Mouse (Mus musculus): ENCODE data around the gene Slc27a2. TPM values are rescaled to one million over a fixed set of nuclear protein-coding genes. Genes with fewer than 3 reads are reported as not detected.
A peak's percentile ranks its signal among the peaks of the same experiment; 100 is the strongest.

Gene Slc27a2
- 3.7 and 5.3 TPM in 2 replicates for polyA plus RNA-seq (2014; fragmentation: Nextera tagmentation; extraction: Ambion mirVana)

DNA sequence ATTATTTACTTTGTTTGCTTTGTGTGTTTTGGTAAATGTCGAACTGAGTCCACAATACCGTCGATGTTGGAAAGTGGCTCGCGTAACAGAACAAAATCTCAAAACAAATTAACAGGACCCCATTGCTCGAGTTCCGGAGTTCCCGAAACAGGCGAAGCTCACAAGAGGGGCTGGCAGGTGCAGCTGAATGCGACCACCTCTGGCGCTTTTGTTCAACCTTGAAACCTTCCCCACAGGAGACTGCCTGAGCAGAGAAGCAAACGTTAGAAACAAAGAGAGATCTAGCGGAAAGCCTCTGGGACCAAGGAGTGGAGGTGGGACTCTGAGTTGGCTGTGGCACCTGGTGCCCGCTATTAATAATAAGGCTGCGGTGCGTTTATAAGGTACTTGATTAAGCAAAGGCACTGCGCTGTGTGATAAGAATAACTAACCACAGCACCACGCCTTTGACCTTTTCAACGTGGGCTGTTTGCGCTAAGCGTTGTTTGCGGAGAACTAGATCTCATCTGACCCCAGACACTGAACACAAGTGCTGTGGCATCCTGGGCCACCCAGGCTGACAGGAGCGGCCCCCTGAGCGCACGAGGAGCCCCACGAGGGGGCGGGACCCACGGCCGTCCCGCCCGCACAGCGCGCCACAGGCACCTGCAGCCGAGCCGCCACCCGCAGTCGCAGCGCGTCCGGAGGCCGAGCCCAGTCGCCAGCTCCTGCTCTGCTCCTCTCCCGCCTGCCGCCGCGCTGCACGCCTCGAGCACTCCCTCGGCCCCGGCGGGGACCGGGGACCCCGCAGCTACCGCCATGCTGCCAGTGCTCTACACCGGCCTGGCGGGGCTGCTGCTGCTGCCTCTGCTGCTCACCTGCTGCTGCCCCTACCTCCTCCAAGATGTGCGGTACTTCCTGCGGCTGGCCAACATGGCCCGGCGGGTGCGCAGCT is at the start of gene Slc27a2:
Gene Slc27a2 (plus strand): TSS at position 51 of the 934 bp plus-strand sequence.
- peak within 1 kb of the TSS; percentile 59 for H3K4me3 ChIP-seq (ENCODE audit: low read depth, low read length)
- DNase-seq (ENCODE audit: low spot score) = peak; percentile 56
- 0 out of 2 replicates have a peak, but pooled peaks cover 2% of the 10 kb centered on the region for H3K4me1 ChIP-seq (ENCODE audit: control insufficient read depth, insufficient read depth, low read length)
- peak within 1 kb of the TSS; percentile 14; the same call in 1 of the 2 replicates for H3K27ac ChIP-seq (ENCODE audit: low read depth, low read length)
- H3K9ac ChIP-seq (ENCODE audit: low read length) = peak within 1 kb of the TSS; percentile 68
- ATAC-seq = peak; percentile 90
- H3K27me3 ChIP-seq (replicated peaks; ENCODE audit: control insufficient read depth, insufficient read depth, low read length) = peaks cover 21% of the 10 kb centered on the region
- no peaks in the 10 kb centered on the region for H3K36me3 ChIP-seq (ENCODE audit: control insufficient read depth, insufficient read depth, low read length)
- H3K4me2 ChIP-seq (ENCODE audit: low read length) = peak within 1 kb of the TSS; percentile 98
- under 1% methylated on average over 56 of the region's 61 CpGs for WGBS
- no peaks in the 10 kb centered on the region for H3K9me3 ChIP-seq (replicated peaks; ENCODE audit: control insufficient read depth, low read length)

DNA sequence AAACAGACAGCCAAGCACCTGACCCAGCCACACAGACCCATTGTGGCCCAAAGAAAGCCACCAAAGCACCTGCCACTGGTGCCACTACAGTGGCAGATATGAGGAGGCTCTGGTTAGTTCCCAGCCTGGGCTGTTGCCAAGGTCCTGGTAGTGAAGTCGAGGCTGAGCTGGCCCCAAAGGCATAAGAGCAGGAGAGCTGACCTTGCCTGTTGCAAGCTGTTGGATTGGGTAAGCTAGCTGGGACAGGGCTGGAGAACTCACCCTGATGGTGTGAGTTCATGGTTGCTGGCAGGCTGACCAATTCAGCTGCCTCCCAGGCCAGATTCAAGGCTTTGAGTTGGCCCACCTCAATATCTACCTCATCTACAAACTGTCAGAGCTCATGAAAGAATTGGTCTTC is 47.1 kb upstream of the Slc27a2 start:
- Histone ChIP-seq H3K4me1 (ENCODE audit: control insufficient read depth, insufficient read depth, low read length) (no peaks in the 10 kb centered on the region), H3K36me3 (ENCODE audit: control insufficient read depth, insufficient read depth, low read length) (no peaks in the 10 kb centered on the region), H3K9me3 (replicated peaks; ENCODE audit: control insufficient read depth, low read length) (no peaks in the 10 kb centered on the region), H3K27ac (ENCODE audit: low read depth, low read length) (no peak overlapping the region), H3K9ac (ENCODE audit: low read length) (no peak overlapping the region), H3K27me3 (replicated peaks; ENCODE audit: control insufficient read depth, insufficient read depth, low read length) (no peaks in the 10 kb centered on the region), H3K4me3 (ENCODE audit: low read depth, low read length) (no peak overlapping the region), H3K4me2 (ENCODE audit: low read length) (no peak overlapping the region)
- DNase-seq (ENCODE audit: low spot score) = no peak
- WGBS = 79% methylated on average over 1 of the region's 1 CpGs
- ATAC-seq = no peak

DNA sequence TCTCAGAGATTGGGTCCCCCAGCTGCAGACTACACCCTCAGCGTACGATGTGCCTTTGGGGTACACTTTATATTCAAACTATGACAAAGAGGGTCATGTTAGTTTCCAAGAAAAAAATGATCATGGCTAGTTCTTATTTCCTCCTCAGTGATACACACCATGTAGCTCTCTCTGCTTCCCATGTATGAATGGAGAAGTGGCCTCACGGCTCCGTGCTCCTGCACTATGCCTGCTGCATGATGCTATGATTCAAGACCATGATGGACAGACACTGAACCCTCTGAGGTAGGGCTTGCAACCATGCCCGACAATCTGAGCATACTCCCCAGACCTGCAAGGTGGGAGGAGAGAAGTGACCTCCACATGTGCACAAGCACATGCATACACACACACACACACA is 44.7 kb upstream of the Slc27a2 start:
- ATAC-seq (no peak), DNase-seq (ENCODE audit: low spot score) (no peak)
- Histone ChIP-seq H3K36me3 (ENCODE audit: control insufficient read depth, insufficient read depth, low read length) (no peaks in the 10 kb centered on the region), H3K27me3 (replicated peaks; ENCODE audit: control insufficient read depth, insufficient read depth, low read length) (no peaks in the 10 kb centered on the region), H3K4me3 (ENCODE audit: low read depth, low read length) (no peak overlapping the region), H3K27ac (ENCODE audit: low read depth, low read length) (no peak overlapping the region), H3K4me2 (ENCODE audit: low read length) (no peak overlapping the region), H3K9ac (ENCODE audit: low read length) (no peak overlapping the region), H3K9me3 (replicated peaks; ENCODE audit: control insufficient read depth, low read length) (no peaks in the 10 kb centered on the region), H3K4me1 (ENCODE audit: control insufficient read depth, insufficient read depth, low read length) (no peaks in the 10 kb centered on the region)
- 90% methylated on average over 5 of the region's 5 CpGs for WGBS

GRCm38 (mm10) chr2:126508228-126508627 is 44.0 kb upstream of the Slc27a2 start:
- ATAC-seq (no peak), DNase-seq (ENCODE audit: low spot score) (no peak)
- no peak overlapping the region for H3K4me2 ChIP-seq (ENCODE audit: low read length)
- H3K36me3 ChIP-seq (ENCODE audit: control insufficient read depth, insufficient read depth, low read length) = no peaks in the 10 kb centered on the region
- H3K9ac ChIP-seq (ENCODE audit: low read length) = no peak overlapping the region
- no peaks in the 10 kb centered on the region for H3K9me3 ChIP-seq (replicated peaks; ENCODE audit: control insufficient read depth, low read length)
- WGBS = 66% methylated on average over 1 of the region's 1 CpGs
- H3K4me3 ChIP-seq (ENCODE audit: low read depth, low read length) = no peak overlapping the region
- H3K27ac ChIP-seq (ENCODE audit: low read depth, low read length) = no peak overlapping the region
- no peaks in the 10 kb centered on the region for H3K27me3 ChIP-seq (replicated peaks; ENCODE audit: control insufficient read depth, insufficient read depth, low read length)
- no peaks in the 10 kb centered on the region for H3K4me1 ChIP-seq (ENCODE audit: control insufficient read depth, insufficient read depth, low read length)

- H3K36me3 ChIP-seq (ENCODE audit: control insufficient read depth, insufficient read depth, low read length) = no peaks in the 10 kb centered on the region
- WGBS = 79% methylated on average over 6 of the region's 6 CpGs
- no peak overlapping the region for H3K4me3 ChIP-seq (ENCODE audit: low read depth, low read length)
- no peaks in the 10 kb centered on the region for H3K9me3 ChIP-seq (replicated peaks; ENCODE audit: control insufficient read depth, low read length)
- no peaks in the 10 kb centered on the region for H3K4me1 ChIP-seq (ENCODE audit: control insufficient read depth, insufficient read depth, low read length)
- H3K4me2 ChIP-seq (ENCODE audit: low read length) = no peak overlapping the region
- no peak overlapping the region for H3K27ac ChIP-seq (ENCODE audit: low read depth, low read length)
- ATAC-seq = no peak
- no peak for DNase-seq (ENCODE audit: low spot score)
- H3K9ac ChIP-seq (ENCODE audit: low read length) = no peak overlapping the region
- no peaks in the 10 kb centered on the region for H3K27me3 ChIP-seq (replicated peaks; ENCODE audit: control insufficient read depth, insufficient read depth, low read length)
Measured at GRCm38 (mm10) chr2:126515069-126515826, 37.0 kb upstream of the Slc27a2 start.

DNA sequence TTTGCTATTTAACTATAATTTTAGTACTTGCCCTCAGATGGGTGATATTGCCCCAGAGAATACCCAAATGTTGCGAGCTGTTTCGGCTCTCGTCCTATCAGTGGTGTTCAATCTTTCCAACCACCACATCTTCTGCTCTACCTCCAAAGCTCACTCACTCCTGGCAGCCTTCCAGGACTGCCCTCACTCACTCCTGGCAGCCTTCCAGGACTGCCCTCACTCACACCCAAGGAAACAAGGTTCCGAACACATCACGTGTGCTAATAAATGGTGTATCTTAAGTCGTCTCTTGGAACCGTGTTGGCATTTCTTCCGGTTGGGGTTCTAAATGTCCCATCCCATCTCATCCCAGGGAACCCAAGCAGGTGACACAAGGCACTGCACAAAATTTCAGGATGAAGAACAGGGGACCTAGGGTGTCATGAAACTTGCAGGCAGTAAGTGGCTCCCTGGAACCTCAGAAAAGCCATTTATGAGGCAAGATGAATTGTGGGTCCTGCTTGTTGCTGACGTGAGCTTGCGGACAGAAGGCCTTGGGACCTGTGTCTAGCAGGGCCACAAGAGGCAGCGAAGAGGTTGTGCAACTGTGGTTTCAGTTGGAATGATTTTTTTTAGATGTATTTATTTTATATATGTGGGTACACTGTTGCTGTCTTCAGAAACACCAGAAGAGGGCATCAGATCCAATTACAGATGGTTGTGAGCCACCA is 32.2 kb upstream of the Slc27a2 start:
- H3K36me3 ChIP-seq (ENCODE audit: control insufficient read depth, insufficient read depth, low read length) = no peaks in the 10 kb centered on the region
- WGBS = 74% methylated on average over 11 of the region's 11 CpGs
- no peaks in the 10 kb centered on the region for H3K27me3 ChIP-seq (replicated peaks; ENCODE audit: control insufficient read depth, insufficient read depth, low read length)
- no peak overlapping the region for H3K4me3 ChIP-seq (ENCODE audit: low read depth, low read length)
- H3K27ac ChIP-seq (ENCODE audit: low read depth, low read length) = no peak overlapping the region
- no peak overlapping the region for H3K9ac ChIP-seq (ENCODE audit: low read length)
- H3K9me3 ChIP-seq (replicated peaks; ENCODE audit: control insufficient read depth, low read length) = no peaks in the 10 kb centered on the region
- no peak overlapping the region for H3K4me2 ChIP-seq (ENCODE audit: low read length)
- ATAC-seq (no peak), DNase-seq (ENCODE audit: low spot score) (no peak)
- no peaks in the 10 kb centered on the region for H3K4me1 ChIP-seq (ENCODE audit: control insufficient read depth, insufficient read depth, low read length)

DNA sequence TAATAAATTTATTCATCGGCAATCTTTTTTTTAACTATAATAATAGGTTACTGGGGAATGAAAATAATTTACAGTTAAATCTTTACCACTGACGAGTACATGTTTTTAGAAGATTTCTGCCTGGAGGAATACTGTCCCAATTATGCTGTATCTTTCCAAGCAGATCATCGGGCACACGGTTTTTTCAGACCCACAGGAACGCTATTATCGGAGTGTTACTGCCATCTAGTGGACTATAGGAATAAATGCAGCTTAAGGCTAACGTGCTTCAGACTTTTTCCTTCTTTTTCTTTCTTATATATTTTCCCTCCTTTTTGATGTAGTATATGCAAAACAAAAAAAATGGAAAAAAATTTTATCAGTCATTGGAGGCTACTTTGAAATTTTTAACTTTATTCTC is 31.4 kb upstream of the Slc27a2 start:
- DNase-seq (ENCODE audit: low spot score) (peak; percentile 82), ATAC-seq (peak; percentile 83)
- H3K9me3 ChIP-seq (replicated peaks; ENCODE audit: control insufficient read depth, low read length) = no peaks in the 10 kb centered on the region
- no peak overlapping the region for H3K4me2 ChIP-seq (ENCODE audit: low read length)
- no peaks in the 10 kb centered on the region for H3K4me1 ChIP-seq (ENCODE audit: control insufficient read depth, insufficient read depth, low read length)
- H3K4me3 ChIP-seq (ENCODE audit: low read depth, low read length) = no peak overlapping the region
- no peaks in the 10 kb centered on the region for H3K27me3 ChIP-seq (replicated peaks; ENCODE audit: control insufficient read depth, insufficient read depth, low read length)
- H3K36me3 ChIP-seq (ENCODE audit: control insufficient read depth, insufficient read depth, low read length) = no peaks in the 10 kb centered on the region
- 14% methylated on average over 7 of the region's 7 CpGs for whole genome bisulfite sequencing
- H3K27ac ChIP-seq (ENCODE audit: low read depth, low read length) = no peak overlapping the region
- H3K9ac ChIP-seq (ENCODE audit: low read length) = no peak overlapping the region

- H3K4me1 ChIP-seq (ENCODE audit: control insufficient read depth, insufficient read depth, low read length) = no peaks in the 10 kb centered on the region
- H3K9ac ChIP-seq (ENCODE audit: low read length) = no peak overlapping the region
- no peak overlapping the region for H3K4me2 ChIP-seq (ENCODE audit: low read length)
- WGBS = 80% methylated on average over 10 of the region's 10 CpGs
- H3K4me3 ChIP-seq (ENCODE audit: low read depth, low read length) = no peak overlapping the region
- no peaks in the 10 kb centered on the region for H3K36me3 ChIP-seq (ENCODE audit: control insufficient read depth, insufficient read depth, low read length)
- no peak for DNase-seq (ENCODE audit: low spot score)
- H3K27ac ChIP-seq (ENCODE audit: low read depth, low read length) = no peak overlapping the region
- no peaks in the 10 kb centered on the region for H3K27me3 ChIP-seq (replicated peaks; ENCODE audit: control insufficient read depth, insufficient read depth, low read length)
- no peak for ATAC-seq
- no peaks in the 10 kb centered on the region for H3K9me3 ChIP-seq (replicated peaks; ENCODE audit: control insufficient read depth, low read length)
Measured at GRCm38 (mm10) chr2:126521471-126521870, 30.7 kb upstream of the Slc27a2 start.

Measured in forebrain, embryonic 14.5 days (tissue).